Mouse (Mus musculus) heart, postnatal 0 days (tissue): Measurements from ENCODE around the gene Ppm1l. TPM values are rescaled to one million over a fixed set of nuclear protein-coding genes. Genes with fewer than 3 reads are reported as not detected.
A peak's percentile ranks its signal among the peaks of the same experiment; 100 is the strongest.

Experiments used
- ATAC-seq: fragments of 200-750 bp; cut with Nextera tagmentation; 2 replicates; pipeline ENCODE4 v1.8.0; 2017; ENCODE audit warnings: low read depth, moderate number of reproducible peaks, moderate library complexity; ENCODE audit not compliant: insufficient read depth
- DNase-seq: peaks from one replicate; pipeline ENCODE4 v3.0.0-alpha.2; 2016; ENCODE audit warnings: low spot score
- H3K27ac ChIP-seq: fragments of 300-500 bp; sonication (generic); 2 replicates; pipeline ENCODE4 v1.5.1; 2014; ENCODE audit warnings: low read depth, mild to moderate bottlenecking
- H3K27me3 ChIP-seq: fragments of 300-500 bp; sonication (generic); 2 replicates; pipeline ENCODE4 v1.6.1; 2014; ENCODE audit warnings: low read length, mixed read lengths; ENCODE audit not compliant: control insufficient read depth, insufficient read depth
- H3K36me3 ChIP-seq: fragments of 300-500 bp; sonication (generic); replicated peaks from 2 replicates; pipeline ENCODE4 v1.6.1; 2014; ENCODE audit warnings: low read length, mixed read lengths; ENCODE audit not compliant: control insufficient read depth, insufficient read depth
- H3K4me1 ChIP-seq: fragments of 300-500 bp; sonication (generic); 2 replicates; pipeline ENCODE4 v1.6.1; 2014; ENCODE audit warnings: antibody characterized with exemption; ENCODE audit not compliant: control insufficient read depth, insufficient read depth
- H3K4me2 ChIP-seq: fragments of 300-500 bp; sonication (generic); 2 replicates; pipeline ENCODE4 v1.6.1; 2014; ENCODE audit warnings: low read depth, mild to moderate bottlenecking, low read length, moderate library complexity
- H3K4me3 ChIP-seq: fragments of 300-500 bp; sonication (generic); 2 replicates; pipeline ENCODE4 v1.5.1; 2014; ENCODE audit warnings: low read depth, low read length
- H3K9ac ChIP-seq: fragments of 300-500 bp; sonication (generic); replicated peaks from 2 replicates; pipeline ENCODE4 v1.6.1; 2014; ENCODE audit warnings: low read depth, low read length, mixed read lengths
- H3K9me3 ChIP-seq: fragments of 300-500 bp; sonication (generic); replicated peaks from 2 replicates; pipeline ENCODE4 v1.6.1; 2016; ENCODE audit warnings: low read length; ENCODE audit not compliant: control insufficient read depth
- CTCF ChIP-seq: IDR thresholded peaks from 2 replicates; pipeline ENCODE4 v1.5.1; 2016; ENCODE audit warnings: antibody characterized with exemption, control low read depth, low read depth
- EP300 ChIP-seq: IDR thresholded peaks from 2 replicates; pipeline ENCODE4 v1.6.1; 2016; ENCODE audit warnings: antibody characterized with exemption, low read depth
- whole genome bisulfite sequencing: fragments of 180-500 bp; shearing (Covaris S2); extraction: QIAGEN DNeasy Blood & Tissue Kit; methylation state at CpG from one replicate; pipeline ENCODE4 v1.1.7; 2014; 5-methylcytosine and 5-hydroxymethylcytosine counted together
- polyA plus RNA-seq: library from polyadenylated mRNA; unstranded; fragments of >200 nt; fragmentation: Nextera tagmentation; extraction: Ambion mirVana; gene quantifications from 2 replicates; pipeline ENCODE4 v1.2.1, GENCODE M21; 2015
- total RNA-seq: library from RNA; depleted of rRNA; stranded (reverse); fragments of >200 nt; gene quantifications from 2 replicates; pipeline ENCODE4 v1.2.3, GENCODE M21; 2014; ENCODE audit warnings: low replicate concordance

The Ppm1l gene
- total and polyA plus RNA-seq, 2 experiments from 2014 or later, result 8.7 to 13.8 TPM

DNA sequence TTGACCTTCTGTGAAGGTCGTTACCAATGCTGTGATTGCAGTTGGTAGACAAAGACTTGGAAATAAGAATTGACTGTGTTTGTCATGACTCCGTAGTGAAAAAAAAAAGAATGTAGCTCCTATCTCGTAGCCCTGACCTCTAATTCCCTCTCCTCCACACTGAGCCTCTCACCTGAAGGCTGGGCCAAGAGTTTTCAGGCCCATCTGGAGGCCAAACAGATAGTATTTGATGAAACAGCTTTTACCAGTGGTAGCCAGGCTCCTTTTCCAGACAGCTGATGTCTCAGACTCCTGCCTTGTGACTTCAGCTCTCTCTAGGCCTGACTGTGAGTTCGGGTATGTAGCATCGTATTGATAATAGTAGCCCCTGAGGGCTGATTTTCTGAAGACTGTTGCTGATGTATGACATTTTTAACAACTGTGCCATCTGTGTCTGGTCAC, 45.7 kb downstream of the Ppm1l start:
- H3K27ac ChIP-seq, result 0 out of 2 replicates have a peak overlapping the region, but pooled peaks have one; percentile 34
- H3K9ac ChIP-seq, result no peak overlapping the region
- TF ChIP-seq EP300 (no peak), CTCF (no peak)

GRCm38 (mm10) chr3:69362906-69363305, 46.2 kb downstream of the Ppm1l start:
- ATAC-seq (no peak), DNase-seq (no peak)
- H3K9me3 ChIP-seq, result no peaks in the 10 kb centered on the region
- 53% methylated on average over 4 of the region's 4 CpGs for WGBS
- H3K36me3 ChIP-seq, result no peaks in the 10 kb centered on the region
- peaks cover 11% of the 10 kb centered on the region for H3K4me1 ChIP-seq
- H3K4me2 ChIP-seq, result no peak overlapping the region
- no peak overlapping the region for H3K27ac ChIP-seq
- no peaks in the 10 kb centered on the region for H3K27me3 ChIP-seq
- H3K9ac ChIP-seq, result no peak overlapping the region
- H3K4me3 ChIP-seq, result no peak overlapping the region
- TF ChIP-seq CTCF (no peak), EP300 (no peak)

More for the DNA sequence above, 45.7 kb downstream of the Ppm1l start:
- Histone ChIP-seq H3K9me3 (no peaks in the 10 kb centered on the region), H3K27me3 (no peaks in the 10 kb centered on the region), H3K4me3 (no peak overlapping the region), H3K4me1 (peaks cover 11% of the 10 kb centered on the region), H3K4me2 (no peak overlapping the region), H3K36me3 (no peaks in the 10 kb centered on the region)
- ATAC-seq (no peak), DNase-seq (no peak)
- 59% methylated on average over 5 of the region's 5 CpGs for WGBS

DNA sequence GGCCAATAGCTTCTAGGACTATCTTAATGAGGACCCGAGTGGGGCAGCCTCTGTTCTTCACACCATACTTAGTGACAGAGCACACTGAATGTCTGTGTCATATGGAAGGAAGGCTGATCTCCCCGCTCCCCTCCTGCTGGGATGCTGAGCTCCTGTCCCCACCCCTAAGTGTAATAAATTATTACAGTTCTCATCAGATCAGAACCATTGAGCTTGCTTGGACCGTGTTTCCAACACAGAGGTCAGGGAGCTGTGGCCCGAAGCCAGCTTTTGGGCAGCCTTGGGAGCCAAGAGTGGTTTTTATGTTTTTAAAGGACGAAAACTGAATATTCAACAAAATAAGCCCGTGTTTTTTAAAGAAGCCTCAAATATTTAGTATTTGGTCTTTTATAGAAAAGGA, 47.5 kb downstream of the Ppm1l start:
- Histone ChIP-seq H3K27ac (no peak overlapping the region), H3K9me3 (no peaks in the 10 kb centered on the region), H3K4me3 (no peak overlapping the region), H3K4me1 (peaks cover 11% of the 10 kb centered on the region), H3K36me3 (no peaks in the 10 kb centered on the region), H3K27me3 (no peaks in the 10 kb centered on the region), H3K9ac (no peak overlapping the region), H3K4me2 (no peak overlapping the region)
- WGBS, result 82% methylated on average over 6 of the region's 6 CpGs
- TF ChIP-seq EP300, result no peak
- no peak for TF ChIP-seq CTCF
- ATAC-seq (no peak), DNase-seq (no peak)

GRCm38 (mm10) chr3:69367916-69368315, 51.3 kb downstream of the Ppm1l start:
- Histone ChIP-seq H3K27me3 (no peaks in the 10 kb centered on the region), H3K4me1 (0 out of 2 replicates have a peak, but pooled peaks cover 1% of the 10 kb centered on the region), H3K27ac (no peak overlapping the region), H3K9me3 (no peaks in the 10 kb centered on the region), H3K9ac (no peak overlapping the region), H3K36me3 (no peaks in the 10 kb centered on the region), H3K4me3 (no peak overlapping the region), H3K4me2 (no peak overlapping the region)
- 89% methylated on average over 9 of the region's 9 CpGs for WGBS
- no peak for DNase-seq
- no peak for ATAC-seq
- no peak for TF ChIP-seq EP300

- 82% methylated on average over 3 of the region's 3 CpGs for WGBS
- no peaks in the 10 kb centered on the region for H3K4me1 ChIP-seq
- DNase-seq (no peak), ATAC-seq (no peak)
- no peak overlapping the region for H3K27ac ChIP-seq
- no peaks in the 10 kb centered on the region for H3K27me3 ChIP-seq
- no peak overlapping the region for H3K4me3 ChIP-seq
- H3K36me3 ChIP-seq, result no peaks in the 10 kb centered on the region
- H3K4me2 ChIP-seq, result no peak overlapping the region
- no peaks in the 10 kb centered on the region for H3K9me3 ChIP-seq
- H3K9ac ChIP-seq, result no peak overlapping the region
- TF ChIP-seq EP300 (no peak), CTCF (peak; percentile 14; the same call in 1 of the 2 replicates)
Observed at GRCm38 (mm10) chr3:69372731-69373130, 56.1 kb downstream of the Ppm1l start.
